Mouse (Mus musculus): ENCODE results near the gene Tmem221. TPM values are rescaled to one million over a fixed set of nuclear protein-coding genes. Genes with fewer than 3 reads are reported as not detected.
"Not testable (repeated sequence)": the region's sequence is repeated elsewhere in the genome, so short reads cannot be mapped to it uniquely, and the experiment has no call there.

Gene Tmem221
- total RNA-seq, 2 experiments from 2014 or later = not detected

DNA sequence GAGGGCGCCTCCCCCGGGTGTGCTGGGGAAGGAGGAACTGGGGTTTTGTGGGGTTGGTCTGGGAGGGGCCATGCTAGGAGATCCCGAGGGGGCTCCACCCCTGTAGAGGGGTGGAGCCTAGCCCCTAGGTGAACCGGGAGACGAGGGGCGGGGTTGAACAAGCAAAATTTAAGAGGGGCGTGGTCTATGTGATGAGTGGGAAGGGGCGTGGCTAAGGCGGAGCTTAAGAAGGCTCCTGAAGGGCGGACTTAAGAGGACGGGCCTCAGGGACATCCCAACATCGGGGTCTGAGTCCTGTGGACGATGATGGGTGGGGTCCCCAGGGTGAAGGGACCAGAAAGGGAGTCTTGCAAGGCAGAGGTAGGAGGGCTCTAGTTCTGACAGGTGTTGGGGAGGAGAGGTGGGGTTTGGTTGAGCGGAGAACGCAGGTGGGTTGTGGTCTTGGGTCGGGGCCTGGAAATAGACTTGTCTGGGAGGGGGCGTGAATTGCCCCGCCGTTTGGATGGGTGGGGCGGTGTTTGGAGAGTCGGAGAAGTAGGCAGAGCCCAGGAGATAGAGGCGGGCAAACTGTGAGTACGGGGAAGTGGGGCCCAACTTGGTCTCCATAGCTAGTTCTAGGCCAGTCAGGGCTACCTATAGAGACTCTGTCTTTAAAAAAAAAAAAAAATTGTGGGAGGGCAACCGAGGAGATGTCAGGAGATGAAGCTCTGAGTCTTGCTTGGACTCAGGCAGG, 453 bp upstream of the Tmem221 start:
- ATAC-seq (replicated peaks; ENCODE audit: low FRiP score, low TSS enrichment, poor library complexity, severe bottlenecking) = peak; percentile 58

GRCm38 (mm10) chr8:71554644-71555043, 4.0 kb downstream of the Tmem221 start:
- ATAC-seq (replicated peaks; ENCODE audit: low FRiP score, low TSS enrichment, poor library complexity, severe bottlenecking) = no peak; the same call in 1 of the 2 replicates

DNA sequence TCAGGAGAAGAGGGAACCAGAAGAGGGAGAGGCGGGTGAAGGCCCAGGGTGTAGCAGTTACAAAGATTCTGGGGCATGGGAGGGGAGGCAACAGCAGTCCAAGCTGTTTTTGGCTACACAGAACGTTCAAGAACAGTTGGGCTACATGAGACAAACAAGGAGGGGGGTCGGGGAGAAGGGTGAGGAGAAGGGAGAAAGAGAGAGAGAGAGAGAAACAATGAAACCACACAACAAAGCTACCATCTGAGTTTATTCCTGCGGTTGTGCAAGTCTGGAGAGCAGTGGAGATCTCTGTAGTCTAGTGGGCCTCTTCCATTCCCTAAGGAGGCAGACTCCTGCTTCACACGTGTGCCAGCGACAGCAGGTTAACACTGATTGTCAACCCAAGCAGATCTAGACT, 4.7 kb downstream of the Tmem221 start:
- ATAC-seq (replicated peaks; ENCODE audit: low FRiP score, low TSS enrichment, poor library complexity, severe bottlenecking) = no peak

GRCm38 (mm10) chr8:71552770-71553169, 5.9 kb downstream of the Tmem221 start:
- no peak for ATAC-seq (replicated peaks; ENCODE audit: low FRiP score, low TSS enrichment, poor library complexity, severe bottlenecking)

DNA sequence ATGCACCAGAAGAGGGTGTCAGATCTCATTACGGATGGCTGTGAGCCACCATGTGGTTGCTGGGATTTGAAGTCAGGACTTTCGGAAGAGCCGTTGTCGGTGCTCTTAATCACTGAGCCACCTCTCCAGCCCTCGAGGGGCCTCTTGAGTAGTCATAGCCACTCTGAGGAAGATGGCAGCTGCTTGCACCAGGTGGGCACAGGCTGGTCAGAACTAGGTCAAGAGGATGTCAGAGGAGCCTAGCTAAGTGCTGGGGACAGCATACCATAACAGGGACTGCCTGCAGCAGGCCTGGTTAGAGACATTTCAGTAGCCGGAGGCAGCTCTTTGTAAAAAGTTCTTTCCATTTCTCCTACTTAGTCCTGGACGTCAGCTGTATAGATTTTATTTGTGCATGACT, 7.9 kb downstream of the Tmem221 start:
- no peak for ATAC-seq (replicated peaks; ENCODE audit: low FRiP score, low TSS enrichment, poor library complexity, severe bottlenecking)

DNA sequence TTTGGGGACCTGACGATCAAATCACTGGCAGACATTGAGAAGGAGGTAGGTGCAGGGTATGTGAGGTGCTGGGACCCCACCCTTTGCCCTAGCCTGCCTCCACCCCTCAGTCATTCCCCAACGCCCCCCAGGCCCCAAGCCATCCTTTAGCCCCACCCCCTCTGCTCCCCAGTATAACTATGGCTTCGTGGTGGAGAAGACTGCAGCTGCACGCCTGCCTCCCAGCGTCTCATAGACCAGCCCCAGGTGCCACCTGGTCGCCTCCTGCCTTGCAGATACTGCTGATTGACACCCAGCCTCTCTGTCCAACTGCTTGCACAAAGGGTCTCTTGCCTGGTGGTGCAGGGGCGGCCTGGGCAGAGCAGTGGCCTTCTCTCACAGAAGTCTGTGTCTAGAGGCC, 11.1 kb downstream of the Tmem221 start:
- no peak for ATAC-seq (replicated peaks; ENCODE audit: low FRiP score, low TSS enrichment, poor library complexity, severe bottlenecking)

DNA sequence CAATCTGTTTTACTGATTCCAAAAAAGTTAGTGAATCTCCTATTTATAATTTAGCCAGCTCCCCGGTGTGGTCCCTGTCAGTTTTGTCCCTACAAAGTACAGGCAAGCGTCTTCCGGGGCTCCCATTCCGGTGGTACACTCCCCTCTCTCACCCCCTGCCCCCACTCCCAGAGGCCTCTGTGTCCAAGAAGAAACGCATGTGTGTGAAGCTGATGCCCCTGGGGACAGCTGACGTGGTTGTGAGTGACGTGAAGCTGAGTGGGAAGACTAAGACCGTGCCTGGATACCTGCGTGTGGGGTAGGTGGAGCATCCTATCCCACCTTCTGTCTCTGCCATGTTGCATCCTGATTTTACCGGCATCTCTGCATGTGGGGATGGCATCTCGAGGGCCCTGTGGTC, 13.6 kb downstream of the Tmem221 start:
- no peak for ATAC-seq (replicated peaks; ENCODE audit: low FRiP score, low TSS enrichment, poor library complexity, severe bottlenecking)

- no peak for ATAC-seq (replicated peaks; ENCODE audit: low FRiP score, low TSS enrichment, poor library complexity, severe bottlenecking)
Measured at GRCm38 (mm10) chr8:71543755-71544154, 14.9 kb downstream of the Tmem221 start.

DNA sequence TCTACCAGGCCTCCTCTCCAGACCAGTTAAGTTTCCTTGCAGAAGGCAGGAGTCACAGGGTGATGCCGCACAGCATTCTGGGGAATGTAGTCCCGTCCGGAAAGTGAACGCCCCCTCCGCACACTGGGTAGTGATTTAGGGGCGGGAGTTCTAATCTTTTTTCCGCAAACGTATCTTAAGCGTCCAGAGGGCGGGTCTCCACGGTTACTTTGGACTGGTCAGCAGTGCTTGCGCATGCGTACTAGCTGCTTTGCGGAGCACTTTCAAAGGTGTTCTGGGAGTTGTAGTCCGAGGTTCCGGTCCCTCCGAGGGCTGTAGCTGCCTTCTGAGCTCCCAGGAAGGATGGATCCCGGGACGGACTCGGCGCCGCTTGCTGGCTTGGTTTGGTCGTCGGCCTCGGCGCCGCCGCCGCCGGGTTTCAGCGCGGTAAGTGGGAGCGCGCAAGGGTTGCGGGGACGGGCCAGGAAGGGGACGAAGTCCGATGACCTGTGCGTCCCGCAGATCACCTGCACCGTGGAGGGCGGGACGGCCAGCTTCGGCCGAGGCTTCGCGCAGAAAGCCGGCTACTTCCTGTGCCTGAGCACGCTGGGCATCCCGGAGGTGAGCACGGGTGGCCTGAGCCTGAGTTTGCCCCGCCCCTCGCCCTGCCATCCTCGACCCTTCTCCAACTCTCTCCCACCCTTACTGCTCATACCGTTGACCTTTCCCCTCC, 15.9 kb downstream of the Tmem221 start, which contains the start of gene Mvb12a:
Gene Mvb12a (plus strand): TSS at position 291 of the 712 bp plus-strand sequence.
- peak; percentile 94 for ATAC-seq (replicated peaks; ENCODE audit: low FRiP score, low TSS enrichment, poor library complexity, severe bottlenecking)

- peak; percentile 96 for ATAC-seq (replicated peaks; ENCODE audit: low FRiP score, low TSS enrichment, poor library complexity, severe bottlenecking)
Measured at GRCm38 (mm10) chr8:71537028-71537867, 21.4 kb downstream of the Tmem221 start, which contains the start of gene Bst2. Gene Bst2 (minus strand): TSS chr8:71537456.

- ATAC-seq (replicated peaks; ENCODE audit: low FRiP score, low TSS enrichment, poor library complexity, severe bottlenecking) = no peak
Measured at GRCm38 (mm10) chr8:71535663-71536062, 23.0 kb downstream of the Tmem221 start.

DNA sequence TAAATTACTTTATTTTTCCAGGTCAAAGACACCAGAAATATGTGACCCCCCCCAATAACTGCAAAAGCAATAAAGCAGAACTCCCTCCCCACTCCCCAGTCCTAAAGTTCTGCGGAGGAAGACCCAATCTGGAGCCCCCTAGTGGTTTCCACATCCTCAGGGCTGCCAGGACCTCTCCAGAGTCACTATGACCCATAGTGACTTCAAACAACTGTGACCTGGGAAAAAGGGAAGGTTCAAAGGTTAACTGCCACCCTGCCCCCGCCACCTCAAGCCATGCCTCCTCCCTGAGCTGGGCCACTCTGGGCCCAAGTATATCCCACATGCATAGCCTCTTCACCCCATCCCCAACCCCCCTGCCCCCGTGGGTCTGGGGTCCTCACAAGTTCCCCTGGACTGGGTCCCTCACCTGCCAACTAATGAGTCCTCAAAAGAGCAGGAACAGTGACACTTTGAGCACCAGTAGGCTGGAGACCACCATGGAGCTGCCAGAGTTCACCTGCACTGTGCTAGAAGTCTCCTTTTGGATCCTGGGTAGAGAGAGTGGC, 24.3 kb downstream of the Tmem221 start:
- no peak for ATAC-seq (replicated peaks; ENCODE audit: low FRiP score, low TSS enrichment, poor library complexity, severe bottlenecking)

- ATAC-seq (replicated peaks; ENCODE audit: low FRiP score, low TSS enrichment, poor library complexity, severe bottlenecking) = not testable (repeated sequence)
Measured at GRCm38 (mm10) chr8:71530735-71531467, 27.8 kb downstream of the Tmem221 start.

DNA sequence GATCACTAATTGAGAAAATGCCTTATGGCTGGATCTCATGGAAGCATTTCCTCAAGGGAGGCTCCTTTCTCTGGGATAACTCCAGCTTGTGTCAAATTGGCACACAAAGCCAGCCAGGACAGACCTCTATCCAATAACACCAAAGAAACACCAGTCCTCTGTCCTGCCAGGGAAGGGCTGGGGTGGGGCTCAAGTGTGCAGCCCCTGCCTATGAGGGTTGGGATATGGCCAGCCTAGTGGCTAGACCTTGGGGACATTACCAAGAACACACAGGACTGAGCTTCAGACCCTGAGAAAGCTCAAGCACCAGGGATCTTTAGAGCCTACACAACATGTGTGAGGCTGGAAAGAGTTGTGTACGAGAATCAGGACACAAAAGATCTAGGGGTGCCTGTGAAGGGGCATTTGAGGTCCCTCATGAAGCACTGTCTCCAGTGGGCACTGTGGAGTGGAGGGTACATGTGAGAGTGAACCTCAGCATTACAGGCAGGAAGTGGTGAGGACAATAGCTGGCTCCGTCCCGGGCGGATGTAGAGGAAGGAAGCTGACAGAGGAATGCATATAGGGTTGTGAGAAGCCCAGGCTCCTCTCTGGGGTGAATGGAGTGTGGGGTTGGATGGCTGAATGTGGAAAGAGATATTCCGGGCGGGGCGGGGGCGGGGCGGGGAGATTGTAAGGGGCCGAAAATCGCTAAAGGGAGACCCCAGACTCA, 30.2 kb downstream of the Tmem221 start:
- no peak for ATAC-seq (replicated peaks; ENCODE audit: low FRiP score, low TSS enrichment, poor library complexity, severe bottlenecking)

GRCm38 (mm10) chr8:71527162-71527870, 31.4 kb downstream of the Tmem221 start:
- no peak for ATAC-seq (replicated peaks; ENCODE audit: low FRiP score, low TSS enrichment, poor library complexity, severe bottlenecking)

DNA sequence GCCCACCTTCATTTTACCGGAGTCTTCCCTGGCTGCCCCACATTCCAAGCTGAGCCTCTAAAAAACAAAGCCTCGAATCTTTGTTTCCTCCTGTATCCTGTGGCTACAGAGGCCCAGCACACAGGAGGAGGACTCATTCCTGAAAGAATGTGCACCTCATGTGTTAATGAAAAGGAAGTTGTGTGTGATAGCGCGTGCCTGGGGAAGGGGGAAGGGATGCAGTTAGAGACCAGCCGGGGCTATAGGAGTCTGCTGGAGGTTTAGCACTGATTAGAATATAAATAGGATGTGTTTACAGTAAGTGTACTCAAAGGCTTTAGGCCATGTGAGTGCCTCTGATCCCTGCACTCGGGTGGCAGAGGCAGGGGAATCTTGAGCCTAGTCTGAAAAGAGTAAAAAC, 32.4 kb downstream of the Tmem221 start:
- ATAC-seq (replicated peaks; ENCODE audit: low FRiP score, low TSS enrichment, poor library complexity, severe bottlenecking) = no peak

DNA sequence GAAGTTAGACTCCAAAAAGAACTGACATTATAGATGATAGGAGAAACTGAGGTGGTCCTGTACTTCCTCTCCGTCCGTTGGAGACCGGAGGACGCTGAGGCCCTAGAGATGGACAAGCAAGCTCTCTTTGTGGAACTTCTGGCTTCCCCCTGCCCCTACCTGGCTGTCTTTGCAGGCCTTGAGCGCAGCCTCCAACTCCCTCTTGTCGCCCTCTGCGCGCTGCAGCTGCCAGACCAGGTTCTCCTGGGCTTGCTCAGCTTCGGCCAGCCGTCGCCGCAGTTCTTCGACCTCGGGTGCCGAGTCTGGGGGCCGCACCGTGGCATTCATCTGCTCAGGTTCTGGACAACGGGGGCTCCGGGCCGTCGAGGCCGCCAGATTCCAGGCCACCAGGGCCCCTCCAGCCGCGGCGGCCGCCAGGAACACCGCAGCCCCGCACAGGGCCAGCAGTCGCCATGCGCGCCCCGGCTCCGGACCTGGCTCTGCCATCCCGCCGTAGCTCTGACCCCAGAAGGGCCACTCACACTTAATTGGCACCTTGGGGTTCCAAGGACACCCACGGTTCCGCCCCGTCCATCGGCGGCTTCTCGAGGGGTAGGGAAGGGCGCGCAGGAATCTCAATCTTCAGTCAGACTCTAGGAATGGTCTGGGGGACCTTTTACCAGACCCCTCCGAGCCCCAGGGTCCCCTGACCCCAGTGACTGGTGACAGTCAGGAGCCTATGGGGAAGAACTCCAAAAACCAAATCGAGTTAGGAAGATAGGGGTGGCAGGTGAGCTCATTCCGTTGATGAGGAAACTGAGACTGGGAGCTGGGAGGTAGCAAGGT, 33.2 kb downstream of the Tmem221 start, which contains the start of gene Ccdc194:
Gene Ccdc194 (minus strand): TSS at position 486 of the 825 bp plus-strand sequence.
- no peak for ATAC-seq (replicated peaks; ENCODE audit: low FRiP score, low TSS enrichment, poor library complexity, severe bottlenecking)

All from megakaryocyte-erythroid progenitor cell, adult 5-6 weeks (primary cell).